Mouse (Mus musculus): Measurements from ENCODE around the gene Gm13277. TPM values are rescaled to one million over a fixed set of nuclear protein-coding genes. Genes with fewer than 3 reads are reported as not detected.
"Not testable (repeated sequence)": the region's sequence is repeated elsewhere in the genome, so short reads cannot be mapped to it uniquely, and the experiment has no call there.

Gm13277 gene
- total RNA-seq, 2 experiments from 2014 or later, result not detected

DNA sequence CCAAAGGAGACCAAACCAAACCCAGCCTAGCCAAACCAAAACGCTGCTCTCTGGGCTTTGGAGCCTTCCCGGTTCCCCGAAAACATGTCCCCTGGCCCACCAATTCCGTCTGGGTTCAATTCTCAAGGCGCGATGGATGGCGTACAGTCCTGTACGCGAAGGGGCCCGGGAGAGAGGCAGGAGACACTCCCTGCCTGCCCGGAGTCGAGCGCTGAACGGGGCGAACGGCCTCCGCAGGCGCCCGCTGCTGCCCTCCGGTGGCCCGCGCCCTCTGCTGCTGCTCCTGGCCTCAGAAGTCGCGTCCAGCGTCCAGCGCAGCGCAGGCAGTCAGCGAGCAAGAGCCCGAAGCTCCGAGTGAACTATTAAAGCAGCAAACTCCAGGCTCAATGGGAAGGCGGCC is 6.1 kb upstream of the Gm13277 start:
- ATAC-seq (replicated peaks; ENCODE audit: poor library complexity), result not testable (repeated sequence)

DNA sequence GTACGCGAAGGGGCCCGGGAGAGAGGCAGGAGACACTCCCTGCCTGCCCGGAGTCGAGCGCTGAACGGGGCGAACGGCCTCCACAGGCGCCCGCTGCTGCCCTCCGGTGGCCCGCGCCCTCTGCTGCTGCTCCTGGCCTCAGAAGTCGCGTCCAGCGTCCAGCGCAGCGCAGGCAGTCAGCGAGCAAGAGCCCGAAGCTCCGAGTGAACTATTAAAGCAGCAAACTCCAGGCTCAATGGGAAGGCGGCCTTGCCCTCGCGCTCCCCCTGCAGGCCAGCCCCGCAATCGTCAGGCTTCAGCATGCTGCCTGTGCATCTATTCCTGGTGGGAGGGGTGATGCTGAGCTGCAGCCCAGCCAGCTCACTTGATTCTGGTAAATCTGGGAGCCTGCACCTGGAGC is 3.0 kb upstream of the Gm13277 start, which contains the start of gene Gm13276:
Gene Gm13276 (plus strand): TSS at position 301 of the 400 bp plus-strand sequence.
- not testable (repeated sequence) for ATAC-seq (replicated peaks; ENCODE audit: poor library complexity)

DNA sequence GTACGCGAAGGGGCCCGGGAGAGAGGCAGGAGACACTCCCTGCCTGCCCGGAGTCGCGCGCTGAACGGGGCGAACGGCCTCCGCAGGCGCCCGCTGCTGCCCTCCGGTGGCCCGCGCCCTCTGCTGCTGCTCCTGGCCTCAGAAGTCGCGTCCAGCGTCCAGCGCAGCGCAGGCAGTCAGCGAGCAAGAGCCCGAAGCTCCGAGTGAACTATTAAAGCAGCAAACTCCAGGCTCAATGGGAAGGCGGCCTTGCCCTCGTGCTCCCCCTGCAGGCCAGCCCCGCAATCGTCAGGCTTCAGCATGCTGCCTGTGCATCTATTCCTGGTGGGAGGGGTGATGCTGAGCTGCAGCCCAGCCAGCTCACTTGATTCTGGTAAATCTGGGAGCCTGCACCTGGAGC is 2.8 kb downstream of the Gm13277 start, which contains the start of gene Gm13278:
Gene Gm13278 (plus strand): TSS at position 301 of the 400 bp plus-strand sequence.
- ATAC-seq (replicated peaks; ENCODE audit: poor library complexity), result not testable (repeated sequence)

- ATAC-seq (replicated peaks; ENCODE audit: poor library complexity), result not testable (repeated sequence)
Observed at GRCm38 (mm10) chr4:88793936-88794675, 5.7 kb downstream of the Gm13277 start, which contains the start of gene Gm13275. TSS of gene Gm13275 (plus strand) at chr4:88794487.

DNA sequence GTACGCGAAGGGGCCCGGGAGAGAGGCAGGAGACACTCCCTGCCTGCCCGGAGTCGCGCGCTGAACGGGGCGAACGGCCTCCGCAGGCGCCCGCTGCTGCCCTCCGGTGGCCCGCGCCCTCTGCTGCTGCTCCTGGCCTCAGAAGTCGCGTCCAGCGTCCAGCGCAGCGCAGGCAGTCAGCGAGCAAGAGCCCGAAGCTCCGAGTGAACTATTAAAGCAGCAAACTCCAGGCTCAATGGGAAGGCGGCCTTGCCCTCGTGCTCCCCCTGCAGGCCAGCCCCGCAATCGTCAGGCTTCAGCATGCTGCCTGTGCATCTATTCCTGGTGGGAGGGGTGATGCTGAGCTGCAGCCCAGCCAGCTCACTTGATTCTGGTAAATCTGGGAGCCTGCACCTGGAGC is 8.7 kb downstream of the Gm13277 start, which contains the start of gene Gm13279:
Gene Gm13279 (plus strand): TSS at position 301 of the 400 bp plus-strand sequence.
- ATAC-seq (replicated peaks; ENCODE audit: poor library complexity), result not testable (repeated sequence)

- ATAC-seq (replicated peaks; ENCODE audit: poor library complexity), result not testable (repeated sequence)
Observed at GRCm38 (mm10) chr4:88799365-88799764, 10.9 kb downstream of the Gm13277 start, which contains the start of gene Gm13285. TSS of gene Gm13285 (plus strand) at chr4:88799665.

GRCm38 (mm10) chr4:88802954-88803353 is 14.5 kb downstream of the Gm13277 start, which contains the start of gene Gm13287:
TSS of gene Gm13287 (plus strand) at chr4:88803254.
- ATAC-seq (replicated peaks; ENCODE audit: poor library complexity), result not testable (repeated sequence)

DNA sequence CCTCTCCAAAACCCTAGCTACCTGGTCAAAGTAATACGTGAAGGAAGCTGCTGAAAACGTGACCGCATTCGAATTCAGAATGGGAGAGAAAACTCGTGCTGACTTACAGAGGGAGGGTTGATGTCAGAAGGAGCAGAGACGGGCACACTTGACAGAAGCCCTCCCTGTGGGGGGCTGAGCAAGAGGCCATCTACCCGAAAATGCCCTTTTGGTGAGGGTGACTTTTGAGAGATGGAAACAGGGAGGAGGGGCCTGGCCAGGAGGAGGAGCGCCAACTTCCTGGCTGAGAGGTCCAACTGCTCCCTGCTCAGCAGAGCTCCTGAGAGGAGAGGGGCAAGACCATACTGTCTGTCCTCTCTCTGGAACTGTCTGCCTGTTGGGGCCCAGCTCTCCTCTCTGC is 16.8 kb downstream of the Gm13277 start, which contains the start of gene Gm13288:
Gene Gm13288 (plus strand): TSS at position 301 of the 400 bp plus-strand sequence.
- not testable (repeated sequence) for ATAC-seq (replicated peaks; ENCODE audit: poor library complexity)

DNA sequence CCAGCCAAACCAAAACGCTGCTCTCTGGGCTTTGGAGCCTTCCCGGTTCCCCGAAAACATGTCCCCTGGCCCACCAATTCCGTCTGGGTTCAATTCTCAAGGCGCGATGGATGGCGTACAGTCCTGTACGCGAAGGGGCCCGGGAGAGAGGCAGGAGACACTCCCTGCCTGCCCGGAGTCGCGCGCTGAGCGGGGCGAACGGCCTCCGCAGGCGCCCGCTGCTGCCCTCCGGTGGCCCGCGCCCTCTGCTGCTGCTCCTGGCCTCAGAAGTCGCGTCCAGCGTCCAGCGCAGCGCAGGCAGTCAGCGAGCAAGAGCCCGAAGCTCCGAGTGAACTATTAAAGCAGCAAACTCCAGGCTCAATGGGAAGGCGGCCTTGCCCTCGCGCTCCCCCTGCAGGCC is 17.3 kb downstream of the Gm13277 start:
- not testable (repeated sequence) for ATAC-seq (replicated peaks; ENCODE audit: poor library complexity)

- ATAC-seq (replicated peaks; ENCODE audit: poor library complexity), result no peak
Observed at GRCm38 (mm10) chr4:88815928-88816327, 27.5 kb downstream of the Gm13277 start, which contains the start of gene Ifna7. TSS of gene Ifna7 (plus strand) at chr4:88816228.

GRCm38 (mm10) chr4:88819659-88820058 is 31.2 kb downstream of the Gm13277 start, which contains the start of gene Ifna11:
TSS of gene Ifna11 (plus strand) at chr4:88819959.
- no peak for ATAC-seq (replicated peaks; ENCODE audit: poor library complexity)

DNA sequence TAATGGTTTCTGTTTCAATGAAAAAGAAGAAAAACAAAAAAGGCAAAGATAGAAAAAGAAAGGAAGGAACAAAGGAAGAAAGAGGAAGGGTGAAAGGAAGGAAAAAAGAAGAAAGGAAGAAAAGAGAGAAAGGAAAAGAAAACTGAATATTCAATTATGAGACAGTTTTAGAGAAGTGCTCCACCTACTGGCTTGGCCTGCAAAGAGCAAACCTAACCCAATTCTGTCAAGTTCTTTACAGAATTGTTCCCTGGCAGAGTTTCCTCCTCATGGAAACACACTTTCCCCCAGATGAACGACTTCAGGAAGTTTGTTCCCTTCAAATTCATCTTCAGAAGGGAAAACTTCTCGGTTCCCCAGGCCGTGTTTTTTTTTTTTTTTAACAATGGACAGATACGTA is 34.6 kb downstream of the Gm13277 start:
- peak; percentile 66 for ATAC-seq (replicated peaks; ENCODE audit: poor library complexity)

GRCm38 (mm10) chr4:88827116-88827515 is 38.7 kb downstream of the Gm13277 start, which contains the start of gene Ifna6:
TSS of gene Ifna6 (plus strand) at chr4:88827416.
- ATAC-seq (replicated peaks; ENCODE audit: poor library complexity), result not testable (repeated sequence)

DNA sequence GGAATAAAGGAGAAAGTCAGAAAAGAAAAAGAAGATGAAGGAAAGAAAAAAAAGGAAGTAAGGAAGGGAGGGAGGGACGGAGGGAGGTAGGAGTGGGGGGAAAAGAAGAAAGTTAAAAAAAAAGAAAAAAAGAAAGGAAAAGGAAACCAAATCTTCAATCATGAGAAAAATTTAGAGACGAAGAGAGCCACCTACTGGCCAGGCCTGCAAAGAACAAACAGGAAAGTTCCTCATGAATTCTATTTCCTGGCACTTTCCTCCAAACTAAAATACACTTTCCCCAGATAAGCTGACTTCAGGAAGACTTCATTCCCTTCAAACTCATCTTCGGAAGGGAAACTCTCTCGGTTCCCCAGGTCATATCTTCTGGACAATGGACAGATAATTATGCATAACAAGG is 42.1 kb downstream of the Gm13277 start:
- ATAC-seq (replicated peaks; ENCODE audit: poor library complexity), result peak; percentile 64

GRCm38 (mm10) chr4:88835225-88835624 is 46.8 kb downstream of the Gm13277 start, which contains the start of gene Ifna5:
TSS of gene Ifna5 (plus strand) at chr4:88835525.
- ATAC-seq (replicated peaks; ENCODE audit: poor library complexity), result not testable (repeated sequence)

Other genes starting within 250 kb of the Gm13277 start
Only the 30 nearest of the 31 such genes appear.
- gene Ifna14, start 216.8 kb upstream of the Gm13277 start, total RNA-seq (2015), result not detected in 2 replicates
- not detected in 2 replicates for gene Ifna14, start 216.8 kb upstream of the Gm13277 start, total RNA-seq (2017)
- not detected in 2 replicates for gene Ifna9, start 196.2 kb upstream of the Gm13277 start, total RNA-seq (2015)
- gene Ifna9, start 196.2 kb upstream of the Gm13277 start, total RNA-seq (2017), result not detected in 2 replicates
- gene Ifna12, start 185.3 kb upstream of the Gm13277 start, total RNA-seq (2015), result not detected in 2 replicates
- gene Ifna12, start 185.3 kb upstream of the Gm13277 start, total RNA-seq (2017), result not detected in 2 replicates
- gene C87499, start 154.2 kb upstream of the Gm13277 start, total RNA-seq (2015), result not detected in 2 replicates
- gene C87499, start 154.2 kb upstream of the Gm13277 start, total RNA-seq (2017), result not detected in 2 replicates
- gene Ifna13, start 144.2 kb upstream of the Gm13277 start, total RNA-seq (2015), result not detected in 2 replicates
- gene Ifna13, start 144.2 kb upstream of the Gm13277 start, total RNA-seq (2017), result 0.20 and 0.29 TPM in 2 replicates
- not detected in 2 replicates for gene Ifna16, start 111.7 kb upstream of the Gm13277 start, total RNA-seq (2015)
- gene Ifna16, start 111.7 kb upstream of the Gm13277 start, total RNA-seq (2017), result not detected in 2 replicates
- gene Ifna2, start 104.7 kb upstream of the Gm13277 start, total RNA-seq (2015), result not detected in 2 replicates
- gene Ifna2, start 104.7 kb upstream of the Gm13277 start, total RNA-seq (2017), result not detected in 2 replicates
- not detected in 2 replicates for gene Ifnab, start 97.3 kb upstream of the Gm13277 start, total RNA-seq (2015)
- gene Ifnab, start 97.3 kb upstream of the Gm13277 start, total RNA-seq (2017), result not detected in 2 replicates
- 0.56 TPM in 1 of 2 replicates, not detected in the other for gene Gm26566, start 66.8 kb upstream of the Gm13277 start, total RNA-seq (2015)
- gene Gm26566, start 66.8 kb upstream of the Gm13277 start, total RNA-seq (2017), result 1.2 and 1.5 TPM in 2 replicates
- 48.8 and 49.8 TPM in 2 replicates for gene Klhl9, start 66.2 kb upstream of the Gm13277 start, total RNA-seq (2015)
- 70.2 and 85.6 TPM in 2 replicates for gene Klhl9, start 66.2 kb upstream of the Gm13277 start, total RNA-seq (2017)
- not detected in 2 replicates for gene Gm13271, start 33.8 kb upstream of the Gm13277 start, total RNA-seq (2015)
- not detected in 2 replicates for gene Gm13271, start 33.8 kb upstream of the Gm13277 start, total RNA-seq (2017)
- gene Gm13283, start 28.5 kb upstream of the Gm13277 start, total RNA-seq (2015), result not detected in 2 replicates
- gene Gm13283, start 28.5 kb upstream of the Gm13277 start, total RNA-seq (2017), result 0.67 and 0.68 TPM in 2 replicates
- not detected in 2 replicates for gene Gm13290, start 14.8 kb upstream of the Gm13277 start, total RNA-seq (2015)
- not detected in 2 replicates for gene Gm13290, start 14.8 kb upstream of the Gm13277 start, total RNA-seq (2017)
- gene Gm13289, start 11.7 kb upstream of the Gm13277 start, total RNA-seq (2015), result not detected in 2 replicates
- not detected in 2 replicates for gene Gm13289, start 11.7 kb upstream of the Gm13277 start, total RNA-seq (2017)
- 0.49 TPM in 1 of 2 replicates, not detected in the other for gene Gm13272, start 8.8 kb upstream of the Gm13277 start, total RNA-seq (2015)
- gene Gm13272, start 8.8 kb upstream of the Gm13277 start, total RNA-seq (2017), result not detected in 2 replicates
- gene Ifnz, start 6.5 kb upstream of the Gm13277 start, total RNA-seq (2015), result 0.25 TPM in 1 of 2 replicates, not detected in the other
- gene Ifnz, start 6.5 kb upstream of the Gm13277 start, total RNA-seq (2017), result not detected in 2 replicates
- gene Gm13276, start 2.9 kb upstream of the Gm13277 start, total RNA-seq (2015), result not detected in 2 replicates
- not detected in 2 replicates for gene Gm13276, start 2.9 kb upstream of the Gm13277 start, total RNA-seq (2017)
- gene Gm13278, start 2.9 kb downstream of the Gm13277 start, total RNA-seq (2015), result not detected in 2 replicates
- not detected in 2 replicates for gene Gm13278, start 2.9 kb downstream of the Gm13277 start, total RNA-seq (2017)
- not detected in 2 replicates for gene Gm13275, start 5.9 kb downstream of the Gm13277 start, total RNA-seq (2015)
- gene Gm13275, start 5.9 kb downstream of the Gm13277 start, total RNA-seq (2017), result not detected in 2 replicates
- not detected in 2 replicates for gene Gm13279, start 8.8 kb downstream of the Gm13277 start, total RNA-seq (2015)
- gene Gm13279, start 8.8 kb downstream of the Gm13277 start, total RNA-seq (2017), result not detected in 2 replicates
- gene Gm13285, start 11.0 kb downstream of the Gm13277 start, total RNA-seq (2015), result not detected in 2 replicates
- not detected in 2 replicates for gene Gm13285, start 11.0 kb downstream of the Gm13277 start, total RNA-seq (2017)
- not detected in 2 replicates for gene Gm13287, start 14.6 kb downstream of the Gm13277 start, total RNA-seq (2015)
- gene Gm13287, start 14.6 kb downstream of the Gm13277 start, total RNA-seq (2017), result not detected in 2 replicates
- 0.07 TPM in 1 of 2 replicates, not detected in the other for gene Gm13288, start 16.9 kb downstream of the Gm13277 start, total RNA-seq (2015)
- 0.07 and 0.12 TPM in 2 replicates for gene Gm13288, start 16.9 kb downstream of the Gm13277 start, total RNA-seq (2017)
- gene Ifna7, start 27.6 kb downstream of the Gm13277 start, total RNA-seq (2015), result not detected in 2 replicates
- gene Ifna7, start 27.6 kb downstream of the Gm13277 start, total RNA-seq (2017), result not detected in 2 replicates
- not detected in 2 replicates for gene Ifna11, start 31.3 kb downstream of the Gm13277 start, total RNA-seq (2015)
- not detected in 2 replicates for gene Ifna11, start 31.3 kb downstream of the Gm13277 start, total RNA-seq (2017)
- not detected in 2 replicates for gene Ifna6, start 38.8 kb downstream of the Gm13277 start, total RNA-seq (2015)
- not detected in 2 replicates for gene Ifna6, start 38.8 kb downstream of the Gm13277 start, total RNA-seq (2017)
- gene Ifna5, start 46.9 kb downstream of the Gm13277 start, total RNA-seq (2015), result not detected in 2 replicates
- gene Ifna5, start 46.9 kb downstream of the Gm13277 start, total RNA-seq (2017), result not detected in 2 replicates
- gene Ifna4, start 53.2 kb downstream of the Gm13277 start, total RNA-seq (2015), result not detected in 2 replicates
- not detected in 2 replicates for gene Ifna4, start 53.2 kb downstream of the Gm13277 start, total RNA-seq (2017)
- gene Ifna1, start 61.5 kb downstream of the Gm13277 start, total RNA-seq (2015), result not detected in 2 replicates
- gene Ifna1, start 61.5 kb downstream of the Gm13277 start, total RNA-seq (2017), result not detected in 2 replicates
- gene Ifne, start 91.6 kb downstream of the Gm13277 start, total RNA-seq (2015), result not detected in 2 replicates
- not detected in 2 replicates for gene Ifne, start 91.6 kb downstream of the Gm13277 start, total RNA-seq (2017)

Data from megakaryocyte progenitor cell, adult 5-6 weeks (primary cell).